Mouse (Mus musculus) MN1 (cell line): ENCODE results near the gene Orc3.

Source experiments
- DNase-seq: peaks from one replicate; pipeline ENCODE4 v3.0.0-alpha.2; 2016; ENCODE audit warnings: low spot score

The Orc3 gene

GRCm38 (mm10) chr4:34614630-34615094 is at the start of gene Orc3, which contains the start of gene Rars2:
Gene Orc3, minus strand, starts transcription at chr4:34614944.
Gene Rars2, plus strand, starts transcription at chr4:34614957.
- DNase-seq: peak; percentile 93

- DNase-seq: no peak
Observed at GRCm38 (mm10) chr4:34661927-34662326, 47.2 kb upstream of the Orc3 start.

- no peak for DNase-seq
Observed at GRCm38 (mm10) chr4:34661514-34661913, 46.8 kb upstream of the Orc3 start.

GRCm38 (mm10) chr4:34659012-34659411 is 44.3 kb upstream of the Orc3 start:
- DNase-seq: no peak

- no peak for DNase-seq
Observed at GRCm38 (mm10) chr4:34656101-34656500, 41.4 kb upstream of the Orc3 start.

GRCm38 (mm10) chr4:34653179-34653578 is 38.4 kb upstream of the Orc3 start:
- no peak for DNase-seq

GRCm38 (mm10) chr4:34644779-34645178 is 30.0 kb upstream of the Orc3 start:
- DNase-seq: no peak

- DNase-seq: no peak
Observed at GRCm38 (mm10) chr4:34640731-34641130, 26.0 kb upstream of the Orc3 start.

- no peak for DNase-seq
Observed at GRCm38 (mm10) chr4:34639745-34640364, 25.1 kb upstream of the Orc3 start.

- DNase-seq: no peak
Observed at GRCm38 (mm10) chr4:34637851-34638250, 23.1 kb upstream of the Orc3 start.

GRCm38 (mm10) chr4:34637386-34637785 is 22.6 kb upstream of the Orc3 start:
- DNase-seq: no peak

- DNase-seq: peak; percentile 55
Observed at GRCm38 (mm10) chr4:34636036-34636435, 21.3 kb upstream of the Orc3 start.

- no peak for DNase-seq
Observed at GRCm38 (mm10) chr4:34634129-34634528, 19.4 kb upstream of the Orc3 start.

- DNase-seq: no peak
Observed at GRCm38 (mm10) chr4:34629956-34630355, 15.2 kb upstream of the Orc3 start.

- DNase-seq: no peak
Observed at GRCm38 (mm10) chr4:34626401-34626800, 11.7 kb upstream of the Orc3 start.

- no peak for DNase-seq
Observed at GRCm38 (mm10) chr4:34625556-34625955, 10.8 kb upstream of the Orc3 start.

GRCm38 (mm10) chr4:34616146-34616545 is 1.4 kb upstream of the Orc3 start:
- DNase-seq: peak; percentile 10

- peak; percentile 38 for DNase-seq
Observed at GRCm38 (mm10) chr4:34615303-34615702, 559 bp upstream of the Orc3 start.

- DNase-seq: peak; percentile 9
Observed at GRCm38 (mm10) chr4:34613571-34614145, 1.1 kb downstream of the Orc3 start.

GRCm38 (mm10) chr4:34606658-34607057 is 8.1 kb downstream of the Orc3 start:
- no peak for DNase-seq

GRCm38 (mm10) chr4:34603123-34603522 is 11.6 kb downstream of the Orc3 start:
- DNase-seq: no peak

GRCm38 (mm10) chr4:34584871-34585607 is 29.7 kb downstream of the Orc3 start:
- no peak for DNase-seq

GRCm38 (mm10) chr4:34583427-34583826 is 31.3 kb downstream of the Orc3 start:
- DNase-seq: no peak
